Mouse (Mus musculus) adrenal gland, postnatal 25 days (tissue): ENCODE data around the gene Efna1. TPM values are rescaled to one million over a fixed set of nuclear protein-coding genes. Genes with fewer than 3 reads are reported as not detected.

Experiments
- DNase-seq: peaks from one replicate; pipeline ENCODE4 v3.0.0; 2021; ENCODE audit warnings: mixed read lengths
- total RNA-seq: library from RNA; stranded (reverse); gene quantifications from 2 replicates; pipeline ENCODE4 v1.2.3, GENCODE M21; 2021

Gene Efna1
- total RNA-seq, 1 experiment from 2014 or later, result 17.2 TPM

DNA sequence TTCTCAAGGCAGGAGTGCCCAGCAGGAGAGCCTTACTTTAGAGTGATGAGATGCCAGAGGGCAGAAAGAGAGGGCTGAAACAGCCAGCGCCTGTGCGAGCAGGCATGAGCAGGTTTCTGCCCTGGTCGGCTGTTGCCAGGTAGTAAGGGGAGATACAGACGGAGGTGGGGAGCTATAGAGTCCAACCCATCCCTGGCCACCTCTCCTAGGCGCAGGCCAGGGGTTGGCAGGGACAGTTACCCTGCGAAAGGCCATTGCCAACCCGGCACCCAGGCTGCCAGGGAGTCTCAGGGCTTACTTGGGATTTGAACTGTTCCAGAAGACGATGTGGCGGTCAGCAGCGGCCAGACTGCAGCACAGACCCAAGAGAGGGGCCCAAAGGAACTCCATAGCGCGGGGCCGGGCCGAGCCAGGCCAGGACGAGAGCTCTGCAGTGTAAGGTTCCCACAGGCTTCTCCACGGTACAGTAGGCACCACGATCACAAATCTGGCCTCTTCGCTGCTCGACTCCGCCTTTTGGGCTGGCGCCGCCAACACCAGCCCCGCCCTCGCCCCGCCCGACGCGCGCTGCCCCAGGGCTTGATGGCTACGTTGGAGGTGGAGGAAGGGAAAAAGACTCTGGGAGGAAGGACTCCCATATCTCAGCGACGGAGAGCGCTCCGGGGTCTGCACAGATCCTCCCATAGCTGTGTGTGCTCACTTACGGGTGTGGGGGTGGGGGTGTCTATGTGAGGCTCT lies 1.6 kb downstream of the Efna1 start:
- DNase-seq, result peak; percentile 88

DNA sequence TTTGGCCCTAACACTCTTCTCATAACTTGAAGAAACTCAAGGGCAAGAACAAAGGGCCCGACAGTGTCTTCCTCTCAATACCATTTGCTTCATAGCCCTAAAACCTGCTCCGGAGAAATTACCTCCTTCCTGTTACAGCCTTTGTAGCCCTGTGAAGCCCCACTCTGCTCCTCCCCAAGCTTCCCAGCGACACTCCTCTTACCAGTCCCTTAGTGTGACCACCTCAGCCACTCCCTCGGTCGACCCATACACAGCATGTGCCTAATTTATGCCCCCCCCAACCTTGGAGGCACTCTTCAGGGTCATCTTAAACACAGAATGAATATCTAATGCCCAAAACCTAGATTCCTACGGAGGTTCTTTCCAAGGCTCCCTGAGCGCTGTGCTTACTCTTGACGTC lies 2.3 kb downstream of the Efna1 start:
- DNase-seq, result no peak

DNA sequence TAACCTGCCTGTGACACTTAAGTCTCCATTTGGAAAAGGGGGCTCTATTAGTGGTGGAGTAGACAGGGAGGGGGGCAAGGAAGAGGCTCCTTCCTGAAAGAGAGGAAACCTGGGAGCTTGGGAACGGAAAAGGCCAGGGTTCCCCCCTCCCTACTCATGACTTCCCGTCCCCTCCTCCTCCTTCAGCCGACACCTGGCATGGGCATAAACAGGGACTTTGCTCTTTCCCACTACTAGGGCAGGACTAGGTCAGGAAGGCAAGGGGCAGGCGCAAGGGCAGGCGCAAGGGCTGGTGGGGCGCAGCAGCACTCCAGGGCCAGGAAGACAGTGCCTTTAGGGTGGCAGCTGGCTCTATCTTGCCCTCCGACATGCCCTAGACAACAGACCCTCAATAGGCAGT lies 2.8 kb downstream of the Efna1 start:
- DNase-seq, result no peak

DNA sequence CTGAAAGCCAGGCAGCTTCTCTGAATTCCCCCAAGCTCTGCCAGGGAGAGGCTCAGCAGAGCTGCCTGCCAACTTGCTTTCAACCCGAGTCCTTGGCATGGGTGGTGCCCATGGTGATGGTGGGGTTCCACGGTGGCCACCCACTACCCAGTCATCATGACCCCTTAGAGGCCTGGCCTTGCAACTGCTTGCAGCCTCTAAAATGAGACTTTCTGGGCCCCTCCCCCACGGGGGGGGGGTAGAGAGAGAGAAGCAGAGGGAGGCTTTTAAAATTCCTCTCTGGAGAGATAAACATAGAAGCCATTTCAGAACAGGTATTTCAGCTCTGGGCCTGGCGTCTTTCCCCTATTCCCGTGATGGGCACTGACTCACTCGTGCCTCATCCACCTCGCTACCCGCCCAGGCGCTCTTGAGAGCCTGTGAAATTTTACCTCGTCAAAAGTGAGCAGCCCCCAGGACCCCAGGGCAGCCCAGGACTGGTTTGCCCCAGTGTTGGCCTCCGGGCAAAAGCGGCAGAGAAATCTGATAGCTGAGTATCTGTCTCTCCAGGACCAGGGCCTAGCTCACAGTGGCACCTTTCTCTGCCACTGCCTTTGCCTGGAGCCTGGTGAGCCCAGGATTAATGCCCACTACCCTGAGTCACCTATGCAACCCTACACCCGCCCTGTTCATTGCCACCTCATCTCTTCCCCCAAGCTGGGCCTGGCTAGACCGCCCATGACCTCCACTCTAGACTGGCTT lies 3.5 kb downstream of the Efna1 start:
- DNase-seq, result no peak

DNA sequence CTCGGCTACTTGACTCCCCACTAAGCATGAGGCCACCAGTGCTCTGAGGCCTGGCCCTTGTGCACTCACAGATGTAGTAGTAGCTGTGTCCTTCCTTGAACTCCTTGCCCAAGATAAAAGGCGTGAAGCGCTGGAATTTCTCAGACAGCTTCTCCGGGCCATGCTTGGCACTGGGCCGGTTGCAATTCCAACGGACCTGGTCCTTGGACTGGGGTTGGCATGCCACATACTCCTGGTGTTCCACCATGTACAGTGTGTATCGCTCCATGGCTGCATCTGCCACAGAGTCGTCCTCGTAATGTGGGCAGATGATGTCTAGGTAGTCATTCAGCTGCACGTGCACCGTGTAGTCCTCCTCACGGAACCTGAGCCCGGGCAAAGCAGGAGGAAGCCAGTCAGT lies 4.9 kb downstream of the Efna1 start:
- no peak for DNase-seq

DNA sequence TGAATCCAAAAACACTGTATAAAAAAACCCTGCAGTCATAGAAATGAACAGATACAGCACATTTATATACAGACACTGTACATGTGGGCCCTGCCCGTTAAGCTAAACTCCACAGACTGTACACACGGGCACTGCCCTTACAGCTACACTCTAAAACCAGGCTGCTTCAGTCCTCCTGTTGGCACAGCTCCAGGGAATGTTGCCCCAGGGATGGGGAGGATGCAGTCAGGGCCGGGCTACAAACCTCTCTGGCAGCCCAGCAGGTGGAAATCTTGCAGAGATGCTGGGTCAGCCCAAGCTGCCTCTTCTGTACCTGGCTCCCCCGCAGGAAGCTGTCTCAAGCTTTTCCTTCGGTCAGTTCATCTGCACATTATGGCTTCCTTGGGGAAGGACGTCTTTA lies 9.2 kb downstream of the Efna1 start:
- no peak for DNase-seq

DNA sequence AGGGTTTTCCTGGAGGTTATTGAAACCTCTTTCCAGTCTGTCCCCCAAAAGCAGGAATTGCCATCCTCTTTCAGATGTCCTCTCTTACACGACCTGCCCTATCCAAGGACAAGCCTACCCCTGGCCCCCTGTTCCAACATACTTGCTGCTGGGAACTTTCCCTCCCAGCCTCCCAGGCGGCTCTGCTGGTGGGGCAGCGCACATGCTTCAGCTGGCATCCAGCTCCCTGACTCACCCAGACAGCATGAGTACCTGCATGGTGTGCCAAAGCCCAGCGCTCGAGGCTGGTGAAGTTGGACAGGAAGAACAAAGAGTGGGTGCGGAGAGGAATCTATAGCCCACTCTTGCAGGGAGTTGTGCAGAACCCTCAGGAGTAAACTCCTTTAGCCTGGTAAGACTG lies 10.1 kb downstream of the Efna1 start:
- peak; percentile 69 for DNase-seq

DNA sequence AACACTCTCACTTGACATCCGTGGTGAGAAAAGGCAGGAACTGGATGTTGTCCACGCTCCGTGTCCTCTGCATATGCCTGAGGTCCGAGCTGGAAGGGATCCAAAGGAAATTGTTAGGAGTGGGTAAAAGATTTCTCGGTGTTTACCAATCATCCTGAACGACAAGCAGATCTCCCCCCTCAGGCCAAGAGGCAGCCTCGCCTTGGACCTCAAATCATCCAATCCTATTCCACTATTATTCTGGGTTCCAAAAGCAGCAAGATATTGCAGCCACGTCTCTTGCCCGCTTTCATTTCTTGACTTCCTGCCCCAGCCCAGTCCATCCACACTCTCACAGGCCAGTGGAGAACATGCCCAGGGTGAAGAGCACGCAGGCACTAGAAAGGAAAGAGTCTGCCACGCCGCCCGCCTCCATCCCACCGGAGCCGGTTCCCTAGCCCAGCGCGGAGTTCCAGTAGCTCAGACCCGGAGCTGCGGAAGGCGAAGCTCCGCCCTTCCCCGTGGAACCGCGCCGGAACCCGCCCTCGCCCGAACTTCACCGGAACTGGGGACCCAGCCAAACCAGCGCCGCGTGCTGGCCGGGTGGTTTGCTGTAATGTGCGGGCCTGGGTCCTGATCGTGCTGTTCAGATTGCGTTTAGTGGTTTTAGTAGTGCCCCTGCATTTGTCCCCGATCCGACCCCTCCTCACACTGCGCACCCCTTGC lies 10.7 kb downstream of the Efna1 start, which contains the start of gene Slc50a1:
Slc50a1 (minus strand) TSS at position 520 of the 705 bp plus-strand sequence.
- DNase-seq, result peak; percentile 92

DNA sequence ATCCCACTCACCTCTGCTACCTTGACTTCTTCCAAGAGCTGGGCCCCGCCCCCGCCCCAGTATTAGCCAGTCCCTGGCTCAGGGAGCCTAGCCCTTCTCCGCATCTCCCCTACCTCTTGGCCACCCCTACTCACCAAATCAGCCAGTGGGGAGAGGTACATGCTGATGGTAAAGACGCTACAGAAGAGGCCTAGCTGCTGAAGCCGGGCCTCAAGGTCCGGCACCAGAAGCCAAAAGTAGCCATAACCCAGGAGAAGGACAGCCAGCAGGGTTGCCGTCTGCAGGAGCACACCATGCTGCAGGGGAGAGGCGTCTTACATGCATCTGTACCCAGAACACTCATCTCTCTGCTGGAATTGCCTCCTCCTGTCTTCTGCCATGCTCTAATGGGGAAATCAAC lies 12.0 kb downstream of the Efna1 start:
- DNase-seq, result no peak

DNA sequence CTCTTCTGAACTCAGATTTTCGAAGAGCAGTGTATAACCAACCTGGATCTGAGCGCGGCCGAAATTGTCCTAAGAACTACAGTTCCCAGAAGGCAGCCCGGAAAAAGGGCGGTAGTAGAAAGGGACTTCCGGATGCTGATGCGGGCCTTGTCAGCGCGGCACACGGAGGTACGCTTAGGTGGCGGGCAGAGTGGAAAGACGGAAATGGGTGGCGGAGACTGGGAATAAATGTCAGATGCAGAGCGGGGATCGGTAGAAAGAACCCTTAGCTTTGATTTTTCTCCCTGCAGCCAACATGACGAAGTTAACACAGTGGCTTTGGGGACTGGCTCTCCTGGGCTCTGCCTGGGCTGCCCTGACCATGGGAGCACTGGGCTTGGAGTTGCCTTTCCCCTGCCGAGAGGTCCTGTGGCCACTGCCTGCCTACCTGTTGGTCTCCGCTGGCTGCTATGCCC lies 14.5 kb downstream of the Efna1 start:
- peak; percentile 74 for DNase-seq

DNA sequence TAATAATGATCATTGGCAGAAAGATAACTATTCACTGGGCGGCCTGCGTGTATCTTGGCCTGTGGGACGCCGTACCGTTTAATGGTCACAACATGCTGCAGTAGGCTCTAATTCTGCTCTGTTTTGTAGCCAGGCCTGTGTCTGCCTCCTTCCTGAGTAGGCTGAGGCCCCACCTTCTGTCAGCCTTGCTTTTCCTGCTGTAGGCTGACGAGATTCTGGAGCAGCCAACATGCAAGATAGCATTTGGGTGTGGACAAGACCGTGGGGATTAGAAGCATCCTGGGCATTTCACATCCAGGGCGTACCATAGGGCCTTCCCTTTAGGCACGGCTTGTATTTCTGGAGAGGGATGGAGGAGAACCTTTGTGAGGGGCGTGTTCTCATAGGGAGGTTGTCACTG lies 18.5 kb downstream of the Efna1 start:
- DNase-seq, result no peak

DNA sequence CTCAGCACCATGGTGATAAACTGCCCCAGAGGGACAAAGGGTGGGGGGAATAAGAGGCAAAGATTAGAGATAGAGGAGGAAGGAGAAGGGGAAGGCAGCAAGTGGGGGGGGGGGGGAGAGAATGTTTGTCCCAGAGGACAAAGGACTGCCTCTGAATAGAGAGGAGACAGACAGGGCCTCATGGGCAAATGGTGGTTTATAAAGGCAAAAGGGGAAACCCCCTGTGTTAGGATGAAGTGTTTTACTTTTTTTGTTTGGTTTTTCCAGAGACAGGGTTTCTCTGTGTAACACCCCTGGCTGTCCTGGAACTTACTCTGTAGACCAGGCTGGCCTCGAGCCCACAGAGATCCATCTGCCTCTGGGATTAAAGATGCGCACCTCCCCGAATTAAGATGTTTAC lies 20.7 kb downstream of the Efna1 start:
- no peak for DNase-seq

DNA sequence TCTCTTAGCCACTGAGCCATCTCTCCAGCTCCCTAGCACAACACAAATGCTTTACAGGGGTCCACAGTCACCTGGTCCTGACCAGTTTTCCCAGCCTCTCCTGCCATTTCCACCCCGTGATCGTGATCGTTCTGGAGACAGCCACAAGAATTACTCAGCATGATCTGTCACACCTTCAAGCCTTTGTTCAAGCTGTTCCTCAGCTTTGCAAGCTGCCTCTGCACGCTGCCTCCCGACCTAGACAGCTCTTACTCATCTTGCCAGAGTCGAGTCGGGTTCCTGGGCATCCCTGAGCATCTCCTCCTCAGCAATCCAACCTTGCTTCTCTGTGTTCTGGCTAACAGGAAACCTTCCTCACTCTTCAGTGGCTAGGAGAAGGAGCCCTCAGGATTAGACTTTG lies 21.9 kb downstream of the Efna1 start, which contains the start of gene Dpm3:
Dpm3 (plus strand) TSS at position 283 of the 400 bp plus-strand sequence.
- no peak for DNase-seq

DNA sequence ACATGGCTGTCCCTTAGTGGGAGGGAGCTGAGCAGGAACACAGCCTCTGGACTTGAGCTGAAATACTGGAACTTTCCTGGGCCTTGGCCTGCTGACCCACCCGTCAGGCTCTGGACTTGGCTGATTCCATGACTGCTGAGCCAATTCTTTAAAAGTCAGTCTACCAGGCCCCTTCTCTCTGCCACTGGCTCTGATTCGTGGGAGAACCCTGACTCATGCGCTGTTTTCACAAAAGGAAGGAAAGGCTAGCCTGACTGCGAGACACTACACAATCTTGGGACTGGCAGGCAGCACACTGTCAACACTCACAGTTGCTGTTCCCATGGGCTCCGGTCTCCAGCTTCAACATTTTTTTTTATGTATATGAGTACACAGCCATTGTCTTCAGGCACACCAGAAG lies 24.8 kb downstream of the Efna1 start:
- DNase-seq, result no peak

DNA sequence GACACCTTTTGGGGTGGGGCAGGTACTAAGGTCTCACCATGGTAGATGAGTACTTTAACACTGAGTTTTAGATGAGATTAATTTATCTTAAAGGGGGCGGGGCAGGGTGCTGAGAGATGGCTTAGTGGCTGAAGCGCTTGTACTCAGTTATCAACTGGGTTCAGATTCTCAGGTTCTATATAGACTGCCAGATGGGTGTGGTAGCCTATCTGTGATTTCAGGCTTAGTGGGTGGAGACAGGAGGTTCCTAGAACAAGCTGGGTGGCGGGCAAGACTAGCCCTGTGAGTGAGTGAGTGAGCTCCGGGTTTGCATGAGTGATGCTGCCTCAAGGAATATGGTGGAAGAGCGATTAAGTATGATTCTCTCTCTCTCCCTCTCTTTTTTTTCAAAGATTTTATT lies 25.9 kb downstream of the Efna1 start:
- DNase-seq, result no peak

DNA sequence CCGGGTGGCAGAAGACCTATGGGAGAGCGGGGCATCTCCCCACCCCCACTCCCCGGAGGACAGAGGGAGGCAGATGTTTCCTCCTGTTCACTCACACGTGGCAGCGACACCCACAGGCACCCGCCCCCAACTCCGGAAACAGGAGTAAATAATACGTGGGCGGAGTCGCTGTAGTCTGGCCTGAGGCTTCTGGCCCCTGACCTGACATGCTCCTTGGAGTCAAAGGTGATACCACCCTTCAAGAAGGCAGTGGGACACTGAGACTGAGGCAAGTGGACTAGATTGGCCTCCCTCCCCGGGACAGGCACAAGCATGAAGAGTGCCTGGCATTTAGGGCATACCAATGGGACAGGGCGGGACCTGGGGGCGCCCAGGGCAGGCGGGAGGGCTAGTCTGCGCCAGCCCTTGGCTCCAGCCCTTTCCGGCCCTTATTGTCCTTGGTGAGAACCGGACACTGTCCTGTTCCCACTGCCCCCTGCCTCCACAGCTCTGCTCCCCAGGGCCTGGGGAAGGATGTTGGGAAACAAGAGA lies 29.5 kb downstream of the Efna1 start:
- DNase-seq, result peak; percentile 37

DNA sequence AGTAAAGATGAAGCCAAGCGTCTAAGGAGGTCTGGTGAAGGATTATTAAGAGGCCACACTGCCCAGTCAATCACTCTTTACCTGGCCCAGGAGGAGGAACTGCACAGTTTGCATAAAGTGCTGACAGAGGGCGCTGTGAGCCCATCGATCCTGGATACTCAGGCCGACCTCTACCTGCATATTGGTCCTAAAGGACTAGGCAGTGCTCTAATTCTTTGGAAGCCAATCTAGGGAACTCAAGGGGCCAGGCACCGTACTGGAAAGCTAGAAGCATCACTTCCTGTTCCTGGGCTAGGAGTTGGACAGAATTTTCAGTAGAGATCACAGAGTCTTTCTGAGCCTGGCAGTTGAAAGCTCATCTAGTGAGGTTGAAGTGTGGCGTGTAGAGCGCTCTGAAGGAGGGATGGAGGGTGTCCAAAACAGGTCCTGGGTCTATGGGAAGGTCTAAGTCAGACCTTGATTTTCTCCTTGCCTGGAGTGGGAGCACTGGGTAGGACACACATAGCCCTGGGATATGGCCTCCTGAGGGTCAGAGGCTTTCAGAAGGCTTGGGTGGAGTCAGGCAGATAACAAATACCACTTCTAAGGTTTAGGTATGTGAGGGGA lies 30.4 kb downstream of the Efna1 start:
- DNase-seq, result peak; percentile 58

DNA sequence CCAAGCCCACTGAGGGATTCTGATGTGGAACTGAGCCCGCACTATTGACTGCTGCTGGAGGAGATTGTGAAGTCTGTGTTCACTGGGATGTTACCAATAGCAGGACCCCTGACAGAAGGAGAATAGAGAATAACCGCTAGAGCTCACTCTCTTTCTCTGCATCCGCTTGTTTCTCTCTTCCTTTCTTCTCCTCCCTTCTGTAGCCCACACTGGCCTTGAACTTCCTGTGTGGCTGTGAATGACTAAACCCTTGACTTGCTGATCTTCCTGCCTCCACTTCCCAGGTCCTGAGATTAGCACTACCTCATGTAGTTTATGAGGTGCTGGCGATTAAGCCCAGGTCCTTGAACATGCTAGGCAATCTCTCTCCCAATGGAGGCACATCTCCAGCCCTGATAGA lies 33.5 kb downstream of the Efna1 start:
- no peak for DNase-seq

DNA sequence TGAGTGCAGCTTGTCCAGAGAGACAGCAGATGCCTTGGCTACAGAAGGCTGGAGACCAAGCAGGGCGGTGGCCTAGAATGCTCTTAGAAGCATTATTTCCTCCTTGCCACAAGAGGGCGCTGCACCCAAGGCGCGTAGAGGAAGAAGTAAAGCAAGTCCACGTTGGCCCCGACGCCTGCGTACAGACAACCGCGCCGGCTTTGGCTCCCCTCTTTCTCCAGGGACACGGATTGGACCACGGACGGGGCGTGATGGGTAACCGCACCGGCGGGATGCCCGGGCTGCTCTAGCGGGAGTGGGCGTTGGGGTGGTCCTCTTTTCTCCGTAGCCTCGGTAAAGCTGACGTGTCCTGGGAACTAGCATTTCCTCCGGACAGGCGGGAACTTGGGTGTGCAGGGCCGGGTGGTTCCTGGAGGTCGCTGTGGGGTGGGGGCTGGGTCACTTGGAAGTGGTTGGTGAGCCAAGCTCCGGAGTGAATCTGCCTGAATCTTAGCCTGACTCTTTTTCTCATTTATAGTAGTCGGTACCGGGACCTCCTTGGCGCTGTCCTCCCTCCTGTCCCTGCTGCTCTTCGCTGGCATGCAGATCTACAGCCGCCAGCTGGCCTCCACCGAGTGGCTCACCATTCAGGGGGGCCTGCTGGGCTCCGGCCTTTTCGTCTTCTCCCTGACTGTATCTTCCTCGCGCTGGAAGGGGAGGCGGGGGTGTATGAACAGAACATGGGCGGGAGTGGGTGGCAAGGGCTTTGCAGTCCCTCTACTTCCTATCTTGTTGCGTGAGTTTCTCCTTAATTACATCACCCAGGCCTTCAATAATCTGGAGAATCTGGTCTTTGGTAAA lies 34.5 kb downstream of the Efna1 start, which contains the start of gene Trim46:
Trim46 (minus strand) TSS at position 49 of the 840 bp plus-strand sequence.
- peak; percentile 90 for DNase-seq

DNA sequence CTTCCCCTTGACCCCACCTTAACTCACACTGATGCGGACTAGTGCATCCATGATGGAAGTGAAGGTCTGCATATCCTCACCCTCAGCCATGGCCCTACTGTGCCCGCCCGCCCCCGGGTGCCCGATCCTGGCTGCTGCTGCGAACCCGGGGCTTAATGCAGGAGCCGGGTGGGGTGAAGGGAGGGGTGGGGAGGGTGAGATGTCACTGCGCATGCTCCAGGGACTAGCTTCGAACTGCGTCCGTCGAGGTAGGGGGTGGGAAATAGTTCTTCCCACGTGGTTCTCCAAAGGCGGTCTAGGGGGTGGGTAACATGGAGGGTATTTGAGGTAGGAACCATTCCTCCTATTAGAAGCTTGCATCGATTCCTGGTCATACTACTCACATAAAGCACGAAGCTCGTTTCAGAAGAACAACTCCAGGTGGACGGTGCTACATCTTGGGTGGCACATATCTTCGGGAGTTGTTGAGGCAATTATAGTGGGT lies 35.2 kb downstream of the Efna1 start, which contains the start of gene Krtcap2:
Krtcap2 (plus strand) TSS at position 279 of the 484 bp plus-strand sequence.
- no peak for DNase-seq
